Mouse (Mus musculus) E14TG2a.4 (cell line): Measurements from ENCODE around the gene 9430097D07Rik.

Source experiments
- H3K27me3 ChIP-seq: 2 replicates; pipeline ENCODE4 v1.6.1; 2014; ENCODE audit warnings: low read length, control low read depth; ENCODE audit not compliant: insufficient read depth
- H3K36me3 ChIP-seq: 2 replicates; pipeline ENCODE4 v1.6.1; 2014; ENCODE audit warnings: low read length, control low read depth; ENCODE audit not compliant: insufficient read depth
- H3K4me1 ChIP-seq: replicated peaks from 2 replicates; pipeline ENCODE4 v1.6.1; 2014; ENCODE audit warnings: low read depth, low read length, control low read depth
- H3K4me3 ChIP-seq: replicated peaks from 2 replicates; pipeline ENCODE4 v1.5.1; 2014; ENCODE audit warnings: mild to moderate bottlenecking, low read length
- H3K9me3 ChIP-seq: 2 replicates; pipeline ENCODE4 v1.6.1; 2014; ENCODE audit warnings: low read length, control low read depth
- CTCF ChIP-seq: conservative IDR thresholded peaks from 2 replicates; pipeline ENCODE4 v1.5.1; 2014; ENCODE audit warnings: low read length
- NANOG ChIP-seq: IDR thresholded peaks from 2 replicates; pipeline ENCODE4 v1.6.1; 2014; ENCODE audit warnings: borderline replicate concordance, low read length, mixed read lengths
- POU5F1 ChIP-seq: IDR thresholded peaks from 2 replicates; pipeline ENCODE4 v1.6.1; 2014; ENCODE audit warnings: low read length, borderline replicate concordance

The 9430097D07Rik gene

GRCm38 (mm10) chr2:32576532-32576931 lies 1.0 kb upstream of the 9430097D07Rik start:
- Histone ChIP-seq H3K4me1 (peaks cover 60% of the 10 kb centered on the region), H3K27me3 (peaks cover 36% of the 10 kb centered on the region), H3K9me3 (no peaks in the 10 kb centered on the region), H3K36me3 (peaks cover 23% of the 10 kb centered on the region), H3K4me3 (no peak overlapping the region)
- no peak for TF ChIP-seq POU5F1
- no peak for TF ChIP-seq NANOG
- no peak for TF ChIP-seq CTCF

- peak overlapping the region; percentile 84 for H3K4me3 ChIP-seq
- TF ChIP-seq NANOG, result no peak
- TF ChIP-seq POU5F1, result no peak
- TF ChIP-seq CTCF, result peak; percentile 99
- peaks cover 56% of the 10 kb centered on the region for H3K4me1 ChIP-seq
- H3K9me3 ChIP-seq, result no peaks in the 10 kb centered on the region
- H3K36me3 ChIP-seq, result peaks cover 23% of the 10 kb centered on the region
- H3K27me3 ChIP-seq, result peaks cover 33% of the 10 kb centered on the region
These were observed 441 bp downstream of the 9430097D07Rik start for GRCm38 (mm10) chr2:32574901-32575585.

GRCm38 (mm10) chr2:32574497-32574896 lies 987 bp downstream of the 9430097D07Rik start, which contains the start of gene Pip5kl1:
Gene Pip5kl1 (plus strand): TSS chr2:32574797.
- Histone ChIP-seq H3K4me1 (peaks cover 53% of the 10 kb centered on the region), H3K27me3 (peaks cover 28% of the 10 kb centered on the region), H3K9me3 (no peaks in the 10 kb centered on the region), H3K4me3 (peak within 1 kb of the TSS; percentile 84), H3K36me3 (peaks cover 23% of the 10 kb centered on the region)
- TF ChIP-seq POU5F1 (no peak), CTCF (no peak), NANOG (no peak)

- Histone ChIP-seq H3K4me3 (peak overlapping the region; percentile 94), H3K9me3 (no peaks in the 10 kb centered on the region), H3K4me1 (peaks cover 46% of the 10 kb centered on the region), H3K27me3 (peaks cover 8% of the 10 kb centered on the region; the same call in 1 of the 2 replicates), H3K36me3 (peaks cover 43% of the 10 kb centered on the region)
- TF ChIP-seq POU5F1 (no peak), CTCF (no peak), NANOG (no peak)
These were observed 3.3 kb downstream of the 9430097D07Rik start for GRCm38 (mm10) chr2:32572196-32572595.

GRCm38 (mm10) chr2:32570698-32571494 lies 4.6 kb downstream of the 9430097D07Rik start, which contains the start of gene Dpm2:
Gene Dpm2 (plus strand): TSS chr2:32570858.
- no peaks in the 10 kb centered on the region for H3K9me3 ChIP-seq
- TF ChIP-seq POU5F1 (no peak), NANOG (no peak), CTCF (no peak)
- peak within 1 kb of the TSS; percentile 94 for H3K4me3 ChIP-seq
- peaks cover 45% of the 10 kb centered on the region for H3K4me1 ChIP-seq
- peaks cover 56% of the 10 kb centered on the region for H3K36me3 ChIP-seq
- no peaks in the 10 kb centered on the region for H3K27me3 ChIP-seq

- no peak overlapping the region for H3K4me3 ChIP-seq
- no peak for TF ChIP-seq NANOG
- TF ChIP-seq POU5F1, result no peak
- TF ChIP-seq CTCF, result no peak
- peaks cover 73% of the 10 kb centered on the region for H3K36me3 ChIP-seq
- H3K27me3 ChIP-seq, result no peaks in the 10 kb centered on the region
- H3K4me1 ChIP-seq, result peaks cover 33% of the 10 kb centered on the region
- H3K9me3 ChIP-seq, result no peaks in the 10 kb centered on the region
These were observed 6.5 kb downstream of the 9430097D07Rik start for GRCm38 (mm10) chr2:32568941-32569340.

GRCm38 (mm10) chr2:32568149-32568548 lies 7.3 kb downstream of the 9430097D07Rik start:
- TF ChIP-seq POU5F1, result no peak
- no peak for TF ChIP-seq CTCF
- TF ChIP-seq NANOG, result no peak
- peaks cover 73% of the 10 kb centered on the region for H3K36me3 ChIP-seq
- no peaks in the 10 kb centered on the region for H3K9me3 ChIP-seq
- no peaks in the 10 kb centered on the region for H3K27me3 ChIP-seq
- H3K4me3 ChIP-seq, result no peak overlapping the region
- peaks cover 32% of the 10 kb centered on the region for H3K4me1 ChIP-seq

GRCm38 (mm10) chr2:32566536-32567063 lies 8.9 kb downstream of the 9430097D07Rik start:
- Histone ChIP-seq H3K36me3 (peaks cover 74% of the 10 kb centered on the region), H3K4me1 (peaks cover 16% of the 10 kb centered on the region), H3K27me3 (no peaks in the 10 kb centered on the region), H3K9me3 (no peaks in the 10 kb centered on the region), H3K4me3 (no peak overlapping the region)
- TF ChIP-seq POU5F1, result no peak
- peak; percentile 97 for TF ChIP-seq CTCF
- no peak for TF ChIP-seq NANOG
